Mouse (Mus musculus) lung, postnatal 0 days (tissue): ENCODE measurements around the gene Dock2.

Source experiments
- CTCF ChIP-seq: IDR thresholded peaks from 2 replicates; pipeline ENCODE4 v1.5.1; 2016; ENCODE audit warnings: antibody characterized with exemption, mild to moderate bottlenecking
- EP300 ChIP-seq: IDR thresholded peaks from 2 replicates; pipeline ENCODE4 v1.6.1; 2016; ENCODE audit warnings: antibody characterized with exemption, mild to moderate bottlenecking, control low read depth

GRCm38 (mm10) chr11:34705108-34705446, 78.6 kb downstream of the Dock2 start:
- no peak for TF ChIP-seq CTCF
- no peak for TF ChIP-seq EP300
